26 mouse cellular contexts compared by ENCODE assay signal in genomic region chr4:123292989-123293388, GRCm38 (mm10). TPM values are rescaled to one million over a fixed set of nuclear protein-coding genes. Genes with fewer than 3 reads are reported as not detected.
DNase-seq lines count a peak whose midpoint lies in the region; ATAC-seq lines count a peak whose summit lies in the region.
"Had no signal": no experiment of that assay in that cellular context is flagged by ENCODE, and none has a peak within 500 bp of the region (broad histone marks: within the 10 kb centered on the region; RNA-seq: fewer than 3 reads in every experiment).

No protein-coding gene starts in this region.

- H3K4me3 ChIP-seq in heart, embryonic 16.5 days (ENCODE audit: low read length) = no peak overlapping the region
- H3K4me3 ChIP-seq in heart, embryonic 11.5 days (ENCODE audit: low read depth, low read length) = no peak overlapping the region
- H3K4me3 ChIP-seq in kidney, embryonic 15.5 days (replicated peaks) = no peak overlapping the region
- no peak overlapping the region for H3K4me3 ChIP-seq in brown adipose tissue, adult 24 weeks (ENCODE audit: insufficient read depth, low read depth, low read length)
- H3K4me3 ChIP-seq: embryonic facial prominence, embryonic 13.5 days; forebrain, embryonic 13.5 days; heart, embryonic 12.5 days; hindbrain, embryonic 13.5 days had no signal

- H3K4me2 ChIP-seq in heart, embryonic 16.5 days (ENCODE audit: low read depth, low read length) = no peak overlapping the region
- H3K4me2 ChIP-seq in heart, embryonic 11.5 days = no peak overlapping the region
- no peak overlapping the region for H3K4me2 ChIP-seq in kidney, embryonic 15.5 days
- H3K4me2 ChIP-seq: embryonic facial prominence, embryonic 13.5 days; forebrain, embryonic 13.5 days; heart, embryonic 12.5 days; hindbrain, embryonic 13.5 days had no signal

- H3K9me3 ChIP-seq in heart, embryonic 16.5 days (replicated peaks; ENCODE audit: control insufficient read depth, low read length) = no peaks in the 10 kb centered on the region
- no peaks in the 10 kb centered on the region for H3K9me3 ChIP-seq in heart, embryonic 11.5 days (replicated peaks; ENCODE audit: control insufficient read depth, low read length)
- H3K9me3 ChIP-seq in kidney, embryonic 15.5 days (replicated peaks) = no peaks in the 10 kb centered on the region
- H3K9me3 ChIP-seq: embryonic facial prominence, embryonic 13.5 days; forebrain, embryonic 13.5 days; heart, embryonic 12.5 days; hindbrain, embryonic 13.5 days had no signal

- peak; percentile 60 for DNase-seq in adrenal gland, postnatal 14 days
- DNase-seq in adrenal gland, postnatal 36 days = no peak
- DNase-seq in kidney, postnatal 25 days = peak; percentile 38 to 67
- DNase-seq: adrenal gland, adult 8-10 months; cerebellum, adult 11-12 months; cerebellum, adult 9-10 months; cerebellum, postnatal 36 days; forebrain, postnatal 0 days; gastrocnemius, postnatal 36 days; kidney, adult 11 months had no signal

- H3K9ac ChIP-seq in heart, embryonic 16.5 days (ENCODE audit: low read length) = no peak overlapping the region
- H3K9ac ChIP-seq in heart, embryonic 11.5 days (ENCODE audit: low read depth, low read length) = no peak overlapping the region
- H3K9ac ChIP-seq in kidney, embryonic 15.5 days = no peak overlapping the region
- H3K9ac ChIP-seq: forebrain, embryonic 13.5 days; forebrain, postnatal 0 days; heart, embryonic 12.5 days; hindbrain, embryonic 13.5 days had no signal

- peaks cover 87% of the 10 kb centered on the region for H3K36me3 ChIP-seq in heart, embryonic 16.5 days (ENCODE audit: control insufficient read depth, insufficient read depth)
- H3K36me3 ChIP-seq in heart, embryonic 11.5 days (ENCODE audit: control insufficient read depth, insufficient read depth, low read length) = peaks cover 74% of the 10 kb centered on the region
- peaks cover 100% of the 10 kb centered on the region for H3K36me3 ChIP-seq in kidney, embryonic 15.5 days

- H3K27me3 ChIP-seq in heart, embryonic 16.5 days (ENCODE audit: control insufficient read depth, insufficient read depth, low read length) = no peaks in the 10 kb centered on the region
- H3K27me3 ChIP-seq in heart, embryonic 11.5 days (ENCODE audit: control insufficient read depth, insufficient read depth, low read length) = no peaks in the 10 kb centered on the region
- no peaks in the 10 kb centered on the region for H3K27me3 ChIP-seq in kidney, embryonic 15.5 days
- H3K27me3 ChIP-seq: CH12.LX; embryonic facial prominence, embryonic 13.5 days; forebrain, embryonic 13.5 days; heart, embryonic 12.5 days; hindbrain, embryonic 13.5 days; Patski had no signal

- ATAC-seq in heart, embryonic 16.5 days (replicated peaks; ENCODE audit: extremely low read depth, insufficient read depth, low FRiP score) = no peak
- ATAC-seq in heart, embryonic 11.5 days (replicated peaks; ENCODE audit: insufficient number of reproducible peaks, low FRiP score, low TSS enrichment) = no peak
- no peak for ATAC-seq in kidney, embryonic 15.5 days (replicated peaks; ENCODE audit: low FRiP score)
- ATAC-seq: activated CD4-positive, CD25-positive, alpha-beta regulatory T cell, adult 4 months; forebrain, embryonic 13.5 days; forebrain, postnatal 0 days; hindbrain, postnatal 0 days; Patski had no signal

- H3K4me1 ChIP-seq in heart, embryonic 16.5 days (ENCODE audit: control insufficient read depth, insufficient read depth, low read length) = peaks cover 6% of the 10 kb centered on the region
- no peaks in the 10 kb centered on the region; the same call in 1 of the 2 replicates for H3K4me1 ChIP-seq in heart, embryonic 11.5 days (ENCODE audit: control insufficient read depth, insufficient read depth, low read length)
- H3K4me1 ChIP-seq in kidney, embryonic 15.5 days = no peaks in the 10 kb centered on the region
- H3K4me1 ChIP-seq in brown adipose tissue, adult 24 weeks (ENCODE audit: control insufficient read depth, insufficient read depth, insufficient read length, low read length) = peaks cover 9% of the 10 kb centered on the region
- H3K4me1 ChIP-seq: embryonic facial prominence, embryonic 13.5 days; forebrain, embryonic 13.5 days; heart, embryonic 12.5 days; hindbrain, embryonic 13.5 days had no signal

- 82% methylated on average over 7 of the region's 7 CpGs for WGBS in heart, embryonic 16.5 days
- WGBS in heart, embryonic 11.5 days (ENCODE audit: insufficient replicate concordance) = 88% methylated on average over 7 of the region's 7 CpGs
- WGBS in kidney, embryonic 15.5 days = 81% methylated on average over 7 of the region's 7 CpGs

- H3K27ac ChIP-seq in heart, embryonic 16.5 days (ENCODE audit: low read length) = 0 out of 2 replicates have a peak overlapping the region, but pooled peaks have one; percentile 12
- no peak overlapping the region for H3K27ac ChIP-seq in heart, embryonic 11.5 days (ENCODE audit: low read depth, low read length)
- H3K27ac ChIP-seq in kidney, embryonic 15.5 days = no peak overlapping the region
- peak overlapping the region; percentile 62 for H3K27ac ChIP-seq in brown adipose tissue, adult 24 weeks (replicated peaks; ENCODE audit: low read depth, low read length)
- H3K27ac ChIP-seq: embryonic facial prominence, embryonic 13.5 days; forebrain, embryonic 13.5 days; hindbrain, embryonic 13.5 days; hindbrain, postnatal 0 days had no signal

RNA-seq across cellular contexts. Expression of gene Oxct2a, which starts 30.4 kb away (rescaled TPM):
- total RNA-seq in adrenal gland, postnatal 14 days (2021) = not detected in 2 replicates
- total RNA-seq in adrenal gland, postnatal 36 days (2021) = not detected
- not detected in 2 replicates for polyA plus RNA-seq in heart, embryonic 16.5 days (2015; fragmentation: Nextera tagmentation; extraction: Ambion mirVana)
- not detected in 2 replicates for polyA plus RNA-seq in heart, embryonic 11.5 days (2014; fragmentation: Nextera tagmentation; extraction: Ambion mirVana)
- not detected in 2 replicates for polyA plus RNA-seq in kidney, embryonic 15.5 days (2015; fragmentation: Nextera tagmentation; extraction: Ambion mirVana)
- polyA plus RNA-seq in brown adipose tissue, adult 24 weeks (2012; ENCODE audit: insufficient read depth, insufficient read length, missing spikeins) = not detected in 2 replicates
- total RNA-seq: adrenal gland, adult 8-10 months; heart, adult 18-20 months; hematopoietic stem cell, adult 5-6 weeks had no signal
- polyA plus RNA-seq: activated CD4-positive, CD25-positive, alpha-beta regulatory T cell, adult 4 months; embryonic facial prominence, embryonic 13.5 days; forebrain, embryonic 13.5 days; heart, embryonic 12.5 days; heart, postnatal 0 days; hindbrain, embryonic 13.5 days; intestine, embryonic 14.5 days; Patski had no signal

RNA-seq across cellular contexts. Expression of gene Pabpc4, which starts 30.8 kb away (rescaled TPM):
- total RNA-seq in adrenal gland, postnatal 14 days (2021) = 98.4 and 98.6 TPM in 2 replicates
- 100 to 1,000 TPM in 1 of 2 experiments, 10 to 100 TPM in 1; 98.0 to 113 TPM for total RNA-seq in adrenal gland, postnatal 36 days (2021)
- 55.0 and 60.5 TPM in 2 replicates for polyA plus RNA-seq in heart, embryonic 16.5 days (2015; fragmentation: Nextera tagmentation; extraction: Ambion mirVana)
- polyA plus RNA-seq in heart, embryonic 11.5 days (2014; fragmentation: Nextera tagmentation; extraction: Ambion mirVana) = 64.9 and 83.5 TPM in 2 replicates
- 45.3 and 47.4 TPM in 2 replicates for polyA plus RNA-seq in kidney, embryonic 15.5 days (2015; fragmentation: Nextera tagmentation; extraction: Ambion mirVana)
- 45.5 and 52.1 TPM in 2 replicates for polyA plus RNA-seq in brown adipose tissue, adult 24 weeks (2012; ENCODE audit: insufficient read depth, insufficient read length, missing spikeins)

RNA-seq across cellular contexts. Expression of gene Bmp8a, which starts 50.1 kb away (rescaled TPM):
- 0.34 TPM in 1 of 2 replicates, not detected in the other for total RNA-seq in adrenal gland, postnatal 14 days (2021)
- under 1 TPM; 0.13 to 0.20 TPM for total RNA-seq in adrenal gland, postnatal 36 days (2021)
- 0.09 and 0.20 TPM in 2 replicates for polyA plus RNA-seq in heart, embryonic 16.5 days (2015; fragmentation: Nextera tagmentation; extraction: Ambion mirVana)
- 0.10 TPM in 1 of 2 replicates, not detected in the other for polyA plus RNA-seq in heart, embryonic 11.5 days (2014; fragmentation: Nextera tagmentation; extraction: Ambion mirVana)
- polyA plus RNA-seq in kidney, embryonic 15.5 days (2015; fragmentation: Nextera tagmentation; extraction: Ambion mirVana) = 0.19 and 0.90 TPM in 2 replicates
- not detected in 2 replicates for polyA plus RNA-seq in brown adipose tissue, adult 24 weeks (2012; ENCODE audit: insufficient read depth, insufficient read length, missing spikeins)
- total RNA-seq: heart, adult 18-20 months; hematopoietic stem cell, adult 5-6 weeks had no signal
- polyA plus RNA-seq: activated CD4-positive, CD25-positive, alpha-beta regulatory T cell, adult 4 months; forebrain, embryonic 13.5 days; heart, postnatal 0 days; Patski had no signal

RNA-seq across cellular contexts. Expression of gene Heyl, which starts 59.6 kb away (rescaled TPM):
- 14.1 and 17.8 TPM in 2 replicates for total RNA-seq in adrenal gland, postnatal 14 days (2021)
- 1 to 10 TPM; 6.2 to 8.6 TPM for total RNA-seq in adrenal gland, postnatal 36 days (2021)
- polyA plus RNA-seq in heart, embryonic 16.5 days (2015; fragmentation: Nextera tagmentation; extraction: Ambion mirVana) = 13.2 and 13.9 TPM in 2 replicates
- 6.2 and 6.7 TPM in 2 replicates for polyA plus RNA-seq in heart, embryonic 11.5 days (2014; fragmentation: Nextera tagmentation; extraction: Ambion mirVana)
- 44.2 and 47.7 TPM in 2 replicates for polyA plus RNA-seq in kidney, embryonic 15.5 days (2015; fragmentation: Nextera tagmentation; extraction: Ambion mirVana)
- polyA plus RNA-seq in brown adipose tissue, adult 24 weeks (2012; ENCODE audit: insufficient read depth, insufficient read length, missing spikeins) = 8.3 and 8.9 TPM in 2 replicates
- total RNA-seq: CH12.LX; hematopoietic stem cell, adult 5-6 weeks had no signal
- polyA plus RNA-seq: activated CD4-positive, CD25-positive, alpha-beta regulatory T cell, adult 4 months; Patski had no signal

Comparison
In these comparisons a context has a peak if more than half of its experiments do, and no peak if none do; other contexts are left out.
1. DNase-seq: peak in adrenal gland, postnatal 14 days (single experiment) and kidney, postnatal 25 days (2 of 2); none in adrenal gland, postnatal 36 days (0 of 2).
2. H3K27ac ChIP-seq: peak in heart, embryonic 16.5 days (single experiment) and brown adipose tissue, adult 24 weeks (single experiment); none in heart, embryonic 11.5 days (single experiment) and kidney, embryonic 15.5 days (single experiment).